Mouse (Mus musculus): ENCODE measurements around the gene Emilin2. TPM values are rescaled to one million over a fixed set of nuclear protein-coding genes. Genes with fewer than 3 reads are reported as not detected.

Emilin2 gene
- polyA plus RNA-seq (2012; rRNA removed): 16.4 and 22.6 TPM in 2 replicates

DNA sequence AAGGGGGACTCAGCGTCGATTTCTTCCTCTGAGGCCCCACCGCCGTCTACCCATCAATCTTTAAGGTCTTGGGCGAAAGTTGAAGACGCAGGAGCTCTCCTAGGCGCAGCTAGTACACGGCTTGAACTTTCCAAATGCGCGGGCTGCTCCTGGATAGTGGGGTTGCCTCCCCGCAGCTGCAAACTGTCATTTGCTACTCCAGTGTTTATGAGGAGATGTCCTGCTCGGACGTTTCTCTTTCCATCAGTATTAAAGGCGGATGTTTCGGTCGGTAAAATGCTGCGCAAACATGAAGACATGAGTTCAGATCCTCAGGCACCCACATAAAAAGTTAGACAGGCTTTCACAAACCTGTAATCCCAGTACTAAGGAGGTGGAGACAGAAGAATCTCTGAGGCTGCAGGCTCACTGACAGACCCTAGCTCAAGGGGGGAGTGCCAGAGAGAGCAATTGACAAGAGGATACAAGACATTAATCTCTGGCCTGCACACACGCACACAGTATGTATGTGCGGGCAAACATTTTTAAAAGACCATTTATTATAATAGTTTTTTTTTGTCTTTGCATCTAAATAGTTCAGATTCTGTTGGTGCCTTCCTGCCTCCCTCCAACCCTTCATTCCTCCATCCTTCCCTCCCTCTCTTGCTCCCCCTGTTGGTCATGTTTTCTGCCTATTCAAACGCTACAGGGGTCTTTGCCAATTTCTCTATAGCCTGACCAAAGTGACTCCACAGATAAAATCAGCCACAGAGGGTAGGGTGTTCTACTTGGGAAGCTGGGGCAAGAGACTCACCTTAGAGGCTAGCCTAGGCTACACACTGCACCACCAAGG, at the start of gene Emilin2:
Emilin2 (minus strand) TSS at position 639 of the 832 bp plus-strand sequence.

Other genes with a start within 250 kb of the Emilin2 start
- gene Lpin2, start 129.4 kb downstream of the Emilin2 start, polyA plus RNA-seq (2012; rRNA removed): 14.3 TPM in 2 replicates
- 0.51 and 0.54 TPM in 2 replicates for gene Gm4707, start 147.9 kb upstream of the Emilin2 start, polyA plus RNA-seq (2012; rRNA removed)
- gene Smchd1, start 163.4 kb upstream of the Emilin2 start, polyA plus RNA-seq (2012; rRNA removed): 5.0 and 5.1 TPM in 2 replicates
- gene Ndc80, start 214.9 kb upstream of the Emilin2 start, polyA plus RNA-seq (2012; rRNA removed): 0.27 and 0.36 TPM in 2 replicates
- gene Spdya, start 240.1 kb upstream of the Emilin2 start, polyA plus RNA-seq (2012; rRNA removed): 0.37 TPM in 1 of 2 replicates, not detected in the other

Data from ovary, adult 2 months (tissue).